Mouse (Mus musculus) E14TG2a.4 (cell line): ENCODE data around the gene Atf1.

ENCODE experiments used
- CTCF ChIP-seq: conservative IDR thresholded peaks from 2 replicates; pipeline ENCODE4 v1.5.1; 2014; ENCODE audit warnings: low read length
- NANOG ChIP-seq: IDR thresholded peaks from 2 replicates; pipeline ENCODE4 v1.6.1; 2014; ENCODE audit warnings: borderline replicate concordance, low read length, mixed read lengths

GRCm38 (mm10) chr15:100225381-100225780 is 2.2 kb upstream of the Atf1 start:
- no peak for TF ChIP-seq CTCF
- TF ChIP-seq NANOG = no peak
